Mouse (Mus musculus): Measurements from ENCODE around the gene Rnf216. TPM values are rescaled to one million over a fixed set of nuclear protein-coding genes. Genes with fewer than 3 reads are reported as not detected.

Gene Rnf216
- total and polyA plus RNA-seq, 3 experiments, result 15.5 to 30.7 (median 18.2) TPM

DNA sequence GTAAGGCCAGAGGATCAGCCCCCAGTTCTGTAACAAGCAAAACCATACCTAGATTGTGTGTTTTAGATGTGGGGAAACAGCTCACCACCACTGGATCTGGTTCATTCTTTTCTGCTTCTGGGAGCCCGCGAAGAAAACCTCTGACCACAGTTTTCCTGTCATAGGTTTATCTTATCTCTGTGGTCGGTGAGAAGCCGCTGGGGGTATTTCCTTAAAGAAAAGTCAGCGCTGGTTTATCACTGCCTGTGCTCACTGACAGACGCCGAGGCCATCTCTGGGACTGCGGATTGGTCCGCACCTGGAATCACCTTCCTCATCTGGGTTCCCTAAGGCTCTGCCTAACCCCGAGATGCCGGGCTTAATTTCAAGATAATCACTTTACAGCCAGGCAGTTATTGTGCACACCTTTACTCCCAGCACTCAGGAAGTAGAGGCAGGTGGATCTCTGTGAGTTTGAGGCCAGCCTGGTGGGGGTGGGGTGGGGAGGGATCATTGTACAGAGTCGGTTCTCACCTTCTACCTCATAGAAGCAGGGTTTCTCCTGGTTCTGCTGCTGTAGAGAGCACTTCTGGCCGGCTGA is 20.2 kb upstream of the Rnf216 start:
- H3K4me1 ChIP-seq (ENCODE audit: control insufficient read depth in 1 of 2, insufficient read depth in 2 of 2), result peaks cover 0 to 11% of the 10 kb centered on the region in 2 experiments; a peak in 2 of 4 replicates
- no peak overlapping the region for H3K27ac ChIP-seq (ENCODE audit: insufficient read depth, low read depth)
- in situ Hi-C loops (cut with MboI; ENCODE audit: low pct_ligation_motif_present, low pct_unique_long_range_greater_than_20kb, low sequenced_read_pairs) (no loop called here), dilution Hi-C loops (cut with MboI; ENCODE audit: extremely low pct_ligation_motif_present, extremely low pct_unique_long_range_greater_than_20kb, low sequenced_read_pairs) (no loop called here)
- TF ChIP-seq KAT2A (IDR thresholded peaks at IDR 0.05; ENCODE audit: insufficient replicate concordance, low read length), result no peak
- no peak for TF ChIP-seq ZC3H11A (IDR thresholded peaks at IDR 0.05; ENCODE audit: low read depth, low read length)
- no peak for TF ChIP-seq ELF1 (IDR thresholded peaks at IDR 0.05; ENCODE audit: low read depth, low read length)
- TF ChIP-seq MEF2A (IDR thresholded peaks at IDR 0.05; ENCODE audit: borderline replicate concordance, low read depth, low read length), result no peak
- TF ChIP-seq IRF4 (IDR thresholded peaks at IDR 0.05; ENCODE audit: low read depth, low read length), result no peak
- TF ChIP-seq SIN3A (IDR thresholded peaks at IDR 0.05; ENCODE audit: low read length), result no peak
- no peak for TF ChIP-seq CTCF (conservative IDR thresholded peaks at IDR 0.05 in 1 of 2, IDR thresholded peaks at IDR 0.05 in 1 of 2; ENCODE audit: low read depth in 2 of 2, low read length in 2 of 2)
- no peak for DNase-seq (ENCODE audit: extremely low read depth)
- H3K9me3 ChIP-seq (replicated peaks; ENCODE audit: low read length), result peaks cover 4% of the 10 kb centered on the region
- H3K27me3 ChIP-seq (replicated peaks), result no peaks in the 10 kb centered on the region
- no peaks in the 10 kb centered on the region for H3K36me3 ChIP-seq (replicated peaks in 1 of 2; ENCODE audit: control insufficient read depth in 1 of 2, insufficient read depth in 1 of 2, low read length in 1 of 2)
- H3K4me2 ChIP-seq (ENCODE audit: insufficient read depth, low read depth, poor library complexity, severe bottlenecking), result no peak overlapping the region
- no peak overlapping the region for H3K9ac ChIP-seq (ENCODE audit: insufficient read depth, low read depth)
- H3K79me2 ChIP-seq (replicated peaks; ENCODE audit: control insufficient read depth, extremely low read depth, insufficient read depth, poor library complexity, severe bottlenecking), result no peaks in the 10 kb centered on the region
- H3K4me3 ChIP-seq (replicated peaks in 1 of 3; ENCODE audit: low read depth in 2 of 3, low read length in 2 of 3, poor library complexity in 1 of 3), result no peak overlapping the region

- Histone ChIP-seq H3K79me2 (replicated peaks; ENCODE audit: control insufficient read depth, extremely low read depth, insufficient read depth, poor library complexity, severe bottlenecking) (no peaks in the 10 kb centered on the region), H3K9ac (ENCODE audit: insufficient read depth, low read depth) (no peak overlapping the region), H3K4me2 (ENCODE audit: insufficient read depth, low read depth, poor library complexity, severe bottlenecking) (no peak overlapping the region), H3K4me3 (replicated peaks in 1 of 3; ENCODE audit: low read depth in 2 of 3, low read length in 2 of 3, poor library complexity in 1 of 3) (no peak overlapping the region), H3K9me3 (replicated peaks; ENCODE audit: low read length) (peaks cover 4% of the 10 kb centered on the region), H3K36me3 (replicated peaks in 1 of 2; ENCODE audit: control insufficient read depth in 1 of 2, insufficient read depth in 1 of 2, low read length in 1 of 2) (no peaks in the 10 kb centered on the region), H3K27ac (ENCODE audit: insufficient read depth, low read depth) (no peak overlapping the region), H3K27me3 (replicated peaks) (no peaks in the 10 kb centered on the region), H3K4me1 (ENCODE audit: control insufficient read depth in 1 of 2, insufficient read depth in 2 of 2) (peaks cover 0 to 11% of the 10 kb centered on the region in 2 experiments; a peak in 2 of 4 replicates)
- peak; percentile 31 for DNase-seq (ENCODE audit: extremely low read depth)
- dilution Hi-C loops (cut with MboI; ENCODE audit: extremely low pct_ligation_motif_present, extremely low pct_unique_long_range_greater_than_20kb, low sequenced_read_pairs), result no loop called here
- TF ChIP-seq ZNF384 (IDR thresholded peaks at IDR 0.05; ENCODE audit: low read depth, low read length) (no peak), CTCF (conservative IDR thresholded peaks at IDR 0.05 in 1 of 2, IDR thresholded peaks at IDR 0.05 in 1 of 2; ENCODE audit: low read depth in 2 of 2, low read length in 2 of 2) (peak; percentile 26 to 53; a peak in 3 of 4 replicates), EP300 (IDR thresholded peaks at IDR 0.05; ENCODE audit: low read length) (no peak), RAD21 (IDR thresholded peaks at IDR 0.05; ENCODE audit: low read depth, low read length) (peak; percentile 33), SMC3 (IDR thresholded peaks at IDR 0.05; ENCODE audit: low read depth, low read length) (peak; percentile 14; the same call in 1 of the 2 replicates)
- in situ Hi-C loops (cut with MboI; ENCODE audit: low pct_ligation_motif_present, low pct_unique_long_range_greater_than_20kb, low sequenced_read_pairs), result no loop called here
Observed at GRCm38 (mm10) chr5:143130342-143130741, 17.5 kb upstream of the Rnf216 start.

DNA sequence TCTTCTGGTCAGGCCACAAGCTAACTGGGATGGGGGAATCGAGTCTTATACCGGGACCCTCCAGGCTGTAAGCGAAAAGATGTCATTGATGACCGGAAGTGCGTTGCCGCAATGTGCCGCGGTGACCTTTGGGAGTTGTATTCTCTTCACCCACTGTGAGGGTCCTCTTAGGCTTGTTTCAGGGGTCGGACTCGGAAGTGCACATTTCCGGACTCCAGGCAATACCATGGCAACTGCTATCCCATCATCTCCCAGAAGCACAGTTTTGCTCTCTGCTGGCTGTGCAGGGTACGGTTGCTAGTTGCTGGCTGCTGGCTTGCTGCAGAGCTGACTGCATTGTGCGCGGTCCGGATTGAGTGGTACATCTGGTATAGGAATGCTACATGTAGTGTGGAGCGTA is 16.3 kb upstream of the Rnf216 start:
- H3K4me3 ChIP-seq (replicated peaks in 1 of 3; ENCODE audit: low read depth in 2 of 3, low read length in 2 of 3, poor library complexity in 1 of 3), result no peak overlapping the region
- TF ChIP-seq MAFK (IDR thresholded peaks at IDR 0.05; ENCODE audit: insufficient replicate concordance, low read length) (no peak), POLR2AphosphoS2 (IDR thresholded peaks at IDR 0.05; ENCODE audit: low read depth, low read length) (no peak), HCFC1 (IDR thresholded peaks at IDR 0.05; ENCODE audit: low read depth, low read length) (no peak), MXI1 (IDR thresholded peaks at IDR 0.05; ENCODE audit: low read depth, low read length) (no peak), POLR2A (IDR thresholded peaks at IDR 0.05; ENCODE audit: low read depth, low read length) (no peak), SIN3A (IDR thresholded peaks at IDR 0.05; ENCODE audit: low read length) (no peak), MAX (IDR thresholded peaks at IDR 0.05; ENCODE audit: low read length) (no peak), JUN (IDR thresholded peaks at IDR 0.05; ENCODE audit: insufficient read depth, low read depth, low read length) (no peak), JUND (conservative IDR thresholded peaks at IDR 0.05; ENCODE audit: low read depth, low read length) (no peak), KAT2A (IDR thresholded peaks at IDR 0.05; ENCODE audit: insufficient replicate concordance, low read length) (no peak)
- dilution Hi-C loops (cut with MboI; ENCODE audit: extremely low pct_ligation_motif_present, extremely low pct_unique_long_range_greater_than_20kb, low sequenced_read_pairs), result no loop called here
- H3K27me3 ChIP-seq (replicated peaks), result peaks cover 5% of the 10 kb centered on the region
- in situ Hi-C loops (cut with MboI; ENCODE audit: low pct_ligation_motif_present, low pct_unique_long_range_greater_than_20kb, low sequenced_read_pairs), result no loop called here
- H3K9ac ChIP-seq (ENCODE audit: insufficient read depth, low read depth), result no peak overlapping the region
- H3K4me1 ChIP-seq (ENCODE audit: control insufficient read depth in 1 of 2, insufficient read depth in 2 of 2), result peaks cover 0 to 8% of the 10 kb centered on the region in 2 experiments; a peak in 2 of 4 replicates
- no peak for DNase-seq (ENCODE audit: extremely low read depth)
- no peak overlapping the region for H3K27ac ChIP-seq (ENCODE audit: insufficient read depth, low read depth)
- no peak overlapping the region for H3K4me2 ChIP-seq (ENCODE audit: insufficient read depth, low read depth, poor library complexity, severe bottlenecking)
- H3K79me2 ChIP-seq (replicated peaks; ENCODE audit: control insufficient read depth, extremely low read depth, insufficient read depth, poor library complexity, severe bottlenecking), result no peaks in the 10 kb centered on the region
- H3K9me3 ChIP-seq (replicated peaks; ENCODE audit: low read length), result peaks cover 4% of the 10 kb centered on the region
- no peaks in the 10 kb centered on the region for H3K36me3 ChIP-seq (replicated peaks in 1 of 2; ENCODE audit: control insufficient read depth in 1 of 2, insufficient read depth in 1 of 2, low read length in 1 of 2)

Measured in CH12.LX (cell line).